Mouse (Mus musculus) heart, adult 11 months (tissue): ENCODE measurements around the gene Ano8.
A peak's percentile ranks its signal among the peaks of the same experiment; 100 is the strongest.
"Not testable (repeated sequence)": the region's sequence is repeated elsewhere in the genome, so short reads cannot be mapped to it uniquely, and the experiment has no call there.

Source experiments
- DNase-seq: peaks from one replicate; pipeline ENCODE4 v3.0.0; 2022

Ano8 gene

DNA sequence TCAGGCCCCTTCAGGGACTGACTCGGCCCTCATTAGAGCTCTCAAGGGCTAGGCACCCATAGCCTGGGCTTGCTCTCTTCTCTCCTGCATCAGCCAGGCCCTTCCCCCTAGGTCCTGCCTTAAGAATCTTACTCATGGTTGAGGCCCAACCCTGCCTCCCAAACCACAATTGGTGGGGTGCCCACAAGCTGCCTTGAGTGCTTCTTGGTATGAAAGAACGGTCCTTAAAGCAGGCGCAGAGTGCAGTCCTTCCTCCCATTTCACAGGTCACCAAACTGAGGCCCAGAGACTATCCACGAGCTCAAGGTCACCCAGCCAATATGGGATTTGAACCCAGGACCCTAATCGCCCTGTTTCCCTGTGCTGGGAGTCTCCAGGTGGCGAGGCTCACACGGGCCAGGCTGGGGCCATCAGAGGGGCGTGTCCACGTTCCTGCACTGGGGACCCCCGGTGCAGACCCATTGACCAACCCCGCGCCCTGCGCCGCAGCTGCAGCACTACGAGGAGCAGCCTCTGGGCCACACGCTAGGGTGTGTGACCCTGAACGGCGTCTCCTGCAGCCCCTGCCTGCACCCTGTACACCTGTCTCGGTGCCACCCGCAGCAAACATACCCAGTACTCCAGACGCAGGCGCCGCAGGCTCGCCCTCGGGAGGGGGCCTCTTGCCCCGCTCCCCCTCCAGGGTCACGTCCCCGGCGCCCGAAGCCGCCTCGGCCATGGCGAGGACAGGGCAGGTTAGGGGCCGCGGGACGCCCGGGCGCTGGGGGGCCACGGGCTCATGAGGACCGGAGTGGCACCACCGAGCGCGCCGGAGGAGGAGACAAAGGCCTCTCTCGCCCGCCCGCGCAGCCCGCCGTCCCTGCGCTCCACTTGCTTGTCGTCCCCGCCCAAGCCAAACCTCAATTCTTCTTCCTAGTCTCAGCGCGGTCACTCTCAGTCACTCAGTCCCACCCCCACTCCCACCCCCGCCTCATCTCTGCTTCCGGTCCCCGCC, at the start of gene Ano8:
Gene Ano8, minus strand, starts transcription at position 822 of the 994 bp plus-strand sequence.
- peak; percentile 98 for DNase-seq

DNA sequence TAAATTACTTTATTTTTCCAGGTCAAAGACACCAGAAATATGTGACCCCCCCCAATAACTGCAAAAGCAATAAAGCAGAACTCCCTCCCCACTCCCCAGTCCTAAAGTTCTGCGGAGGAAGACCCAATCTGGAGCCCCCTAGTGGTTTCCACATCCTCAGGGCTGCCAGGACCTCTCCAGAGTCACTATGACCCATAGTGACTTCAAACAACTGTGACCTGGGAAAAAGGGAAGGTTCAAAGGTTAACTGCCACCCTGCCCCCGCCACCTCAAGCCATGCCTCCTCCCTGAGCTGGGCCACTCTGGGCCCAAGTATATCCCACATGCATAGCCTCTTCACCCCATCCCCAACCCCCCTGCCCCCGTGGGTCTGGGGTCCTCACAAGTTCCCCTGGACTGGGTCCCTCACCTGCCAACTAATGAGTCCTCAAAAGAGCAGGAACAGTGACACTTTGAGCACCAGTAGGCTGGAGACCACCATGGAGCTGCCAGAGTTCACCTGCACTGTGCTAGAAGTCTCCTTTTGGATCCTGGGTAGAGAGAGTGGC, 48.6 kb upstream of the Ano8 start:
- DNase-seq: peak; percentile 93

GRCm38 (mm10) chr8:71530735-71531467, 45.1 kb upstream of the Ano8 start:
- peak; percentile 92 for DNase-seq

GRCm38 (mm10) chr8:71528362-71529073, 42.8 kb upstream of the Ano8 start:
- DNase-seq: peak; percentile 98

GRCm38 (mm10) chr8:71527162-71527870, 41.6 kb upstream of the Ano8 start:
- peak; percentile 94 for DNase-seq

DNA sequence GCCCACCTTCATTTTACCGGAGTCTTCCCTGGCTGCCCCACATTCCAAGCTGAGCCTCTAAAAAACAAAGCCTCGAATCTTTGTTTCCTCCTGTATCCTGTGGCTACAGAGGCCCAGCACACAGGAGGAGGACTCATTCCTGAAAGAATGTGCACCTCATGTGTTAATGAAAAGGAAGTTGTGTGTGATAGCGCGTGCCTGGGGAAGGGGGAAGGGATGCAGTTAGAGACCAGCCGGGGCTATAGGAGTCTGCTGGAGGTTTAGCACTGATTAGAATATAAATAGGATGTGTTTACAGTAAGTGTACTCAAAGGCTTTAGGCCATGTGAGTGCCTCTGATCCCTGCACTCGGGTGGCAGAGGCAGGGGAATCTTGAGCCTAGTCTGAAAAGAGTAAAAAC, 40.5 kb upstream of the Ano8 start:
- peak; percentile 91 for DNase-seq

DNA sequence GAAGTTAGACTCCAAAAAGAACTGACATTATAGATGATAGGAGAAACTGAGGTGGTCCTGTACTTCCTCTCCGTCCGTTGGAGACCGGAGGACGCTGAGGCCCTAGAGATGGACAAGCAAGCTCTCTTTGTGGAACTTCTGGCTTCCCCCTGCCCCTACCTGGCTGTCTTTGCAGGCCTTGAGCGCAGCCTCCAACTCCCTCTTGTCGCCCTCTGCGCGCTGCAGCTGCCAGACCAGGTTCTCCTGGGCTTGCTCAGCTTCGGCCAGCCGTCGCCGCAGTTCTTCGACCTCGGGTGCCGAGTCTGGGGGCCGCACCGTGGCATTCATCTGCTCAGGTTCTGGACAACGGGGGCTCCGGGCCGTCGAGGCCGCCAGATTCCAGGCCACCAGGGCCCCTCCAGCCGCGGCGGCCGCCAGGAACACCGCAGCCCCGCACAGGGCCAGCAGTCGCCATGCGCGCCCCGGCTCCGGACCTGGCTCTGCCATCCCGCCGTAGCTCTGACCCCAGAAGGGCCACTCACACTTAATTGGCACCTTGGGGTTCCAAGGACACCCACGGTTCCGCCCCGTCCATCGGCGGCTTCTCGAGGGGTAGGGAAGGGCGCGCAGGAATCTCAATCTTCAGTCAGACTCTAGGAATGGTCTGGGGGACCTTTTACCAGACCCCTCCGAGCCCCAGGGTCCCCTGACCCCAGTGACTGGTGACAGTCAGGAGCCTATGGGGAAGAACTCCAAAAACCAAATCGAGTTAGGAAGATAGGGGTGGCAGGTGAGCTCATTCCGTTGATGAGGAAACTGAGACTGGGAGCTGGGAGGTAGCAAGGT, 39.7 kb upstream of the Ano8 start, which contains the start of gene Ccdc194:
Gene Ccdc194, minus strand, starts transcription at position 486 of the 825 bp plus-strand sequence.
- DNase-seq: peak; percentile 91

DNA sequence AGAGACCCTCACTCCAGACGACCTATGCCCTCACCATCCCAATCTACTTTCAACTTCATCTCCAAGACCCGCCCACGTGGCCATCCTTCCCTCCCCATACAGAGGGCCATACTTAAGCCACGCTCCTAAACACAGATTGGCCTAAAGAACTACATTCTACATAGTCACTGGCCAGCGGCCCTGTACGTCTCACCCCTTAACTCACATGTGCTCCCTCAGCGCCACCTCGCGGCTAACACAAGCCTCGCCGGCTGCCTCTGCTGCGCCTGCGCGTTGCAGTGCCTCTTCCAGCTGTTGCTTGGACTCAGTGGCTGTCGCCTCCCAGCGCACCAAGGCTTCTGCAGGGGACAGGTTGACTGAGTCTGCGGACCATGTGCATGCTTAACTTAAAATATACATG, 35.9 kb upstream of the Ano8 start:
- DNase-seq: peak; percentile 99

GRCm38 (mm10) chr8:71519037-71519825, 33.5 kb upstream of the Ano8 start:
- not testable (repeated sequence) for DNase-seq

DNA sequence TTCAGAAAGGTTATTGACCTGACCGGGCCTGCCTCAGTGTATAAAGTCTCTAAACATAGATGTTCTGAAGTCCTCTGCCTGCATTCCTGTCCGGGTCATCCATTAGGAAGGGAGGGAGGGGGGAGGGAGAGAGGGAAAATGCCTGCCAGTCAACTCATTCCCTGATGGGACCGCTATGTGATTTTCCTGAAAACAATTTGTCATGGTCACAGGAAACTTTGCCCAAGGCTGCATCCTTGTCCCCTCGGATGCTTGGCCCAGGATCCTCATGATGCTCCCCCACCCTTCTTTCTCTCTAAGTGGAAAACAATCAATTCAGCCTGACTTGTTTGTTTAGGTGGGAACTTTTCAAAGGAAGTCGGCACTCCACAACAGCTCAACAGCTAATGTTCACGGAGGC, 31.0 kb upstream of the Ano8 start:
- DNase-seq: no peak

GRCm38 (mm10) chr8:71515043-71515442, 29.3 kb upstream of the Ano8 start:
- no peak for DNase-seq

DNA sequence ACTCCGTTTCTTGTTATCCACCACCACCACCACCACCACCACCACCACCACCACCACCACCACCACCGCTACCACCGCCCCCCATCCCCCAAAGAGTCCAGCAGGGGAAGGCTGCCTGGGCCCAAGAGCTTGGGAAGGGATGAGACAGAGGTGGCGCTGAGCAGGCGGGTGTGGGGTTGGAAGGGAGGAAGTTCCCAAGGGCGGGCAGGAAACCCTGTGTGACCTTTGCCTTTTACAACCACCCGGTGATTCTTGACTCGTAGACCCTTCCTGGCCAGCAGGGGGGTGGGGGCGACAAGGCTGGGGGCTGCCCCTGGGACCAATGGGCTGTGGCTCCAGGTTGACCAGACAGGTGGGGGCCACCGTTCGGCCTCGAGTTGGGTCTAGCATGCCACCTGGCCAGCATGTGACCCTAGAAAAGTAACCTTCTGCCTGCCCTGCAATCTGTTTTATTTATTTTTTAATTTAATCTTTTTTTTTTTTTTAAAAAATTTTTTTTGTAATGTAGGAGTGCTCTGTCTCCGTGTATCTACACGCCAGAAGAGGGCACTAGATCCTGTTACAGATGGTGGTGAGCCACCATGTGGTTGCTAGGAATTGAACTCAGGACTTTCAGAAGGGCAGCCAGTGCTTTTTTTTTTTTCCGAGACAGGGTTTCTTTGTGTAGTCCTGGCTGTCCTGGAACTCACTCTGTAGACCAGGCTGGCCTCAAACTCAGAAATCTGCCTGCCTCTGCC, 27.4 kb upstream of the Ano8 start:
- no peak for DNase-seq

DNA sequence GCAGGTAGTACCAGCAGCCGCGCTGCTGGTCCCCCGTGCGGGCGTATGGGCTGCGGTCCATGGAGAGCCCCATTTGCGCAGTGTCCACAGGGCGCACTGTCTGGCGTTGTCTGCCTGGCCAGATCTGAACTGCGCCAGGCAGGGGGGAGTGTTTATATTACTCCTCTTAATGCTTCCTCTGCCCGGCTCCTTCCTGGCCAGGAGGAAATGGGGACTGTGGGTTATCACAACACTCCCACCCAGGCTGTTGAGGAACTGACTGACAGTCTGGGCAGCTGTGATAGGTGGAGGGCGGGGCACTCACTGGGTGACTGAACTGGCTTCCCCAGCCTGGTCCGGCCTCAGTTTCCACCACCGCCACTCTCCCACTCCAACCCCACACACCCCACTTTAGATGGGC, 25.9 kb upstream of the Ano8 start, which contains the start of gene Plvap:
Gene Plvap, minus strand, starts transcription at position 109 of the 400 bp plus-strand sequence.
- peak; percentile 95 for DNase-seq

DNA sequence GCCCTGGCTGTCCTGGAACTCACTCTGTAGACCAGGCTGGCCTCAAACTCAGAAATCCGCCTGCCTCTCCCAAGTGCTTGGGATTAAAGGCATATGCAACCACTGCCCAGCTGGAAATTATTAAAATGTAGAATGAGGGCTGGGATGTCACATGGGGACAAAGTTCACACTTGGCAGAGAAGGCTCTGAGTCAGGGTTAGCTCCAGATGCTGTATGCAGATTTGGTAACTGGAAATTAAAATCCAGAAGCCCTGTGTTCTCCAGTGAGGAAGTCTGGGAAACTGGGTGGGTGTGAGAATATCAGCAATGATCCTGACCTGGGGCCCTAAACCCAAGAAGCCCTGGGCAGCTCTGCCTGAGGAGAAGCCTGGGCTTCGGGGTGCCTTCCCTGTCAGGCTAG, 23.6 kb upstream of the Ano8 start:
- DNase-seq: peak; percentile 94

GRCm38 (mm10) chr8:71507589-71508104, 21.9 kb upstream of the Ano8 start:
- DNase-seq: peak; percentile 99

GRCm38 (mm10) chr8:71505979-71506378, 20.2 kb upstream of the Ano8 start:
- DNase-seq: peak; percentile 93

DNA sequence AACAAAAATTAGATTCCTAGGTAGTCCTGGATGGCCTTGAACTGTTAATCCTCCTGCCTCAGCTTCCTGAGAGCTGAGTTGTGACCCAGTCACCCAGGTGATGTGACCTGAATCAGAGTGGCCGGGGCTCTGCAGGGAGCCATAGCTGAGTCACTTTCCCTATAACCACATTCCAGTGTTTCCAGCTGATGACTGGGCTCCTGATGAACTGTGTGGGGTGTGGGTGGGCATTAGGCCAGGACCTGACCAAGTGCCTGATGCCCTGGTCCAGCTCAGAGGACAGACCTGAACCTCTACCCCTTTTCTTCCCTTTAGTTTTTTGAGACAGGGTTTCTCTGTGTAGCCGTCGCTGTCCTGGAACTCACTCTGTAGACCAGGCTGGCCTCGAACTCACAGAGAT, 19.6 kb upstream of the Ano8 start:
- no peak for DNase-seq

GRCm38 (mm10) chr8:71504349-71504748, 18.6 kb upstream of the Ano8 start:
- DNase-seq: no peak
